Mouse (Mus musculus): ENCODE data around the gene Tmem216. TPM values are rescaled to one million over a fixed set of nuclear protein-coding genes. Genes with fewer than 3 reads are reported as not detected.

The Tmem216 gene
- polyA plus RNA-seq, 1 experiment from 2014 or later = 47.8 TPM

DNA sequence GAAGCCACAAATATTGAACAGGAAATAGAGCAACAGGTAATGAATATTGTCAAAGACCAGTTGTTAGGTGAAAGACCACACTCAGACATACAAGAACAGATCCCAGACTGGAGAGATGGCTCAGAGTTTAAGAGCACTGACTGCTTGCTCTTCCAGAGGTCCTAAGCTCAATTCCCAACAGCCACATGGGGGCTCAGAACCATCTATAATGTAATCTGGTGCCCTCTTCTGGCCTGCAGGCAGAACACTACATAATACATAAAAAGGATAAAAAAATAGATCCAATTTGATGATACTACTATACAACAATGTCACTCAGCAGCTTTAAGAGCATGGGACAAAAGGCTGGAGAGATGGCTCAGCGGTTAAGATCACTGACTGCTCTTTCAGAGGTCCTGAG lies 35.7 kb downstream of the Tmem216 start:
- Histone ChIP-seq H3K9ac (replicated peaks) (no peak overlapping the region), H3K4me3 (no peak overlapping the region), H3K4me1 (peaks cover 14% of the 10 kb centered on the region), H3K27ac (replicated peaks) (no peak overlapping the region), H3K4me2 (replicated peaks) (no peak overlapping the region), H3K27me3 (no peaks in the 10 kb centered on the region), H3K36me3 (peaks cover 16% of the 10 kb centered on the region), H3K9me3 (no peaks in the 10 kb centered on the region)
- WGBS = 58% methylated on average over 1 of the region's 1 CpGs
- ATAC-seq (replicated peaks) = no peak

GRCm38 (mm10) chr19:10510759-10511330 lies 45.2 kb downstream of the Tmem216 start:
- H3K4me3 ChIP-seq = no peak overlapping the region
- peaks cover 31% of the 10 kb centered on the region for H3K36me3 ChIP-seq
- H3K4me2 ChIP-seq (replicated peaks) = no peak overlapping the region
- H3K9ac ChIP-seq (replicated peaks) = no peak overlapping the region
- no peak for ATAC-seq (replicated peaks)
- no peaks in the 10 kb centered on the region for H3K4me1 ChIP-seq
- no peaks in the 10 kb centered on the region for H3K27me3 ChIP-seq
- H3K27ac ChIP-seq (replicated peaks) = no peak overlapping the region
- WGBS = 83% methylated on average over 6 of the region's 6 CpGs
- H3K9me3 ChIP-seq = no peaks in the 10 kb centered on the region

DNA sequence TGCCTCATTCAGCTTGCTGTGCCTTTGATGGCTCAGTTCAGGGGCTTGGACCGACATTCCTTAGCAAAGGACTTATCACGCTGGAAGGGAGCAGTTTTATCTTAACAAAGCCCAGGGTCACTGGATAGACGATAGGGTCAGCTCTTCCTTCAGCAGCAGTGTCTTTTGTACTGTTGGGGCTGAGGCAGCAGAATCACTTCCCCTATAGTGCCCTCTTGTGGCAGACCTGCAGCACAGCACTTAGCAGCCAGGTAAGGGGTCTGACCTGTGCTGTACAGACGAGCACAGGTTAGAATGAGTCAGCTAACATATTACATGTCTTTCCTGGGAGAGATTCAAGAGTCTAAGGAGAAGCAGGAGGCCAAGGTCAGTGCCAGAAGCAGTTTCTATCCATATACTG lies 53.5 kb downstream of the Tmem216 start:
- Histone ChIP-seq H3K9ac (replicated peaks) (no peak overlapping the region), H3K9me3 (no peaks in the 10 kb centered on the region), H3K4me2 (replicated peaks) (no peak overlapping the region), H3K27ac (replicated peaks) (no peak overlapping the region), H3K4me1 (no peaks in the 10 kb centered on the region), H3K27me3 (no peaks in the 10 kb centered on the region), H3K36me3 (peaks cover 29% of the 10 kb centered on the region), H3K4me3 (no peak overlapping the region)
- WGBS = 1% methylated on average over 4 of the region's 4 CpGs
- peak; percentile 69; the same call in 1 of the 2 replicates for ATAC-seq (replicated peaks)

DNA sequence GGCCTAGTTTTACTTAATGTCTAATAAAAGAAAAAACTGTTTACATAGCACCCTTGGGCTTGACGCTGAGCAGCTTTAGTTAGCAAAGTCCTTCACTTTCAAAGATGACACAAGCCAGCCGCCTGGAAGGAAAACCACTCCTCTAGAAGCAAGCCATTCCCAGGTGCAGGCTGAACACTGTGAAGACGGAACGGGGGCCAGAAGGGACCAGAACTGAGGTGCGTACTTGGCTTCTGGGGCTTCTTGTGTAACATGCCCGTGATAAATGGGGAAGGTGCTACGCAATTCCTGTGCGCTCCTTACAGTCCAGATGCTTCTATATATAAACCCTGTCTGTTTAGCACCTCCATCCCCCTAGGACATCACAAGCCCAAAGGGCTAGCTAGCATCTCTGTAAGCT lies 55.5 kb downstream of the Tmem216 start:
- ATAC-seq (replicated peaks) = no peak
- Histone ChIP-seq H3K27ac (replicated peaks) (no peak overlapping the region), H3K27me3 (no peaks in the 10 kb centered on the region), H3K36me3 (peaks cover 24% of the 10 kb centered on the region), H3K9me3 (no peaks in the 10 kb centered on the region), H3K9ac (replicated peaks) (no peak overlapping the region), H3K4me3 (no peak overlapping the region), H3K4me2 (replicated peaks) (no peak overlapping the region), H3K4me1 (no peaks in the 10 kb centered on the region)
- 96% methylated on average over 8 of the region's 8 CpGs for WGBS

DNA sequence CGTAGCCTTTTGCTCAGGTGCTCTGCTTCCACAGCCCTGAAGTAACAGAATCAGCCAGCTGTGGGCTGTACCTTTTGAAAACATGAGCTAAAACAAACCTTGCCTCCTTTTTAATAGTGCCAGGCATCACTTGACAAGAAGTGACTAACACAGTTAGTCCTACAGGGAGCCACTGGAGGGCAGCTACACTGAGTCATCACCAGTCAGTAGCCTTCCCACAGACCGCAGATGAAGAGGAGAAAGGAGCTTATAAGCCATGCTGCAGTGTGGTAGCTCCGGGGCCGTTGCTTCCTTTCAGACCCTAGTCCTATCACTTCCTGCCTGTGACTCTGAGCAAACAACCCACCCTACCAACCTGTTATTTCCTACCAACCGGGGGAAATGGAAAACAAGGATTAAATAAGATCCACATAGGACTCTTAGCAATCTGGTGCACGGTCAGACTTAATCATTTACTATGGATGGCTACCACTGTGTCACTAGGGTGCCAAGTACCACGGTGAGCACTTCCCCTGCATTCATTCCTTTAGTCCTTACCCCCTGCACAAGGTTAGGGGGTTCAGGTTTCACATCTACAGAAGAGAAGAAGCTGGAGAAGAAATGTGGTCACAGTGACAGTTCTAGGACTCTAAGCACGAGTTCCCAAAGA lies 58.4 kb downstream of the Tmem216 start:
- no peak for ATAC-seq (replicated peaks)
- Histone ChIP-seq H3K4me2 (replicated peaks) (no peak overlapping the region), H3K27me3 (no peaks in the 10 kb centered on the region), H3K4me3 (no peak overlapping the region), H3K9ac (replicated peaks) (no peak overlapping the region), H3K4me1 (no peaks in the 10 kb centered on the region), H3K9me3 (no peaks in the 10 kb centered on the region), H3K36me3 (peaks cover 17% of the 10 kb centered on the region), H3K27ac (replicated peaks) (no peak overlapping the region)
- 68% methylated on average over 8 of the region's 8 CpGs for WGBS

DNA sequence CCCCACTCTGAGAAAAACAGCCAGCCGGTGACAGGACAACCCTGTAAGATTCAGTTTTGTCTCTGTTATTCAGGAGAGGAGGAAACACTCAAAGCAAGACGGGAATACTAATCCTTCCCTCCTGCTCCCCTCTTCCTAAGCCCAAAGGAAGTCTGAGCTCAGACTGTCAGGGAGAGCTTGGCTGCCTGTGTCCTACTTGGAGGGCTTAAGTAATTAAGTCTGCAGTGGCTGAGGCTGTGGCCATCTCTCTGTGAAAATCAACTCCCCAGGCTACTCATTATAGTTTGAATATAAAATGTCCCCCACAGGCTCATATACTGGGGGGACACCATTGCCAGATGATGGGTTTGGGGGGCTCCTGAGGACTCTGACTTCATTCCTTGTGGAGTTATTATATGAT lies 59.1 kb downstream of the Tmem216 start:
- 39% methylated on average over 2 of the region's 2 CpGs for WGBS
- Histone ChIP-seq H3K27ac (replicated peaks) (no peak overlapping the region), H3K9me3 (no peaks in the 10 kb centered on the region), H3K9ac (replicated peaks) (no peak overlapping the region), H3K4me3 (no peak overlapping the region), H3K36me3 (peaks cover 16% of the 10 kb centered on the region), H3K4me1 (no peaks in the 10 kb centered on the region), H3K27me3 (no peaks in the 10 kb centered on the region), H3K4me2 (replicated peaks) (no peak overlapping the region)
- ATAC-seq (replicated peaks) = no peak

DNA sequence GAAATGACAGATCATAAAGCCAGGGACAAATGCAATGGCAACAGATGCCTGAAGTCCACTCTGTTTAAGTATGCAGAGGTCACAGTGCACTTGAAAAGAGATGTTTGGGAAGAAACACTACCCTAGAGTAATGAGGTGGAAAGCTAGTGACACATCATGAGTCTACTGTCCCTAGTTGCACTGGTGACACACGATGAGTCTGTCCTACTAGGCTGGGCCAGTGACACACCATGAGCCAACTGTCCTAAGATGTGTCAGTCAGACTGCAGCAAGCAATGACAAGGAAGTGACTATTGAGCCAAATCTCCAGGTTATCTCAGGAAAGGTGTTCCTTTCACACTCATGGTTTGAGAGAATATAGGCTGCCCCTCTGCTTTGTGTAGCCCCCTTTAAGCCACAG lies 60.4 kb downstream of the Tmem216 start:
- no peaks in the 10 kb centered on the region for H3K9me3 ChIP-seq
- no peak overlapping the region for H3K4me2 ChIP-seq (replicated peaks)
- H3K9ac ChIP-seq (replicated peaks) = no peak overlapping the region
- ATAC-seq (replicated peaks) = no peak
- no peak overlapping the region for H3K27ac ChIP-seq (replicated peaks)
- no peaks in the 10 kb centered on the region for H3K4me1 ChIP-seq
- H3K27me3 ChIP-seq = no peaks in the 10 kb centered on the region
- WGBS = 100% methylated on average over 1 of the region's 1 CpGs
- H3K4me3 ChIP-seq = no peak overlapping the region
- 0 out of 2 replicates have a peak, but pooled peaks cover 4% of the 10 kb centered on the region for H3K36me3 ChIP-seq

DNA sequence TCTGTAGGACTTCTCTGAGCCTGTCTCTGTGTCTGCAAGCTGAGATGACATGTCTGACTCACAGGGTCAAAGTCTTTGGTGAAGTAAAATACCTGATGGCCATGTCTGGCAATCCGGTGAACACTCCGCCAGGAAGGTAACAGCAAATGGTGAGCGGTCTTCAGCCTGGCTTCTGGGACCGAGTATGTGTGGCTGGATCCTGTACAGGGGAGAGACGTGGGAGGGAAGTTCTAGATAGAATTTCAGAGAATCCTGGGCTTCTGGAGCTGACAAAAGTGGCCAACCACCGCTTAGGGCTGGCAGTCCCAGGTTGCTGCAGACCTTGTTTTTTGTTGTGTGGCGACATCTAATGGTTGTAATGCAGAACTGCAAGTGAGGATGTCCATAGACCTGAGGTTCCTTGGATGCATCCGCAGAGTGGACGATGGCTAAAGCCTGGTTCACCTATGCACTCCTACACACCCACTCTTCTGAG lies 69.7 kb downstream of the Tmem216 start:
- WGBS = 24% methylated on average over 9 of the region's 9 CpGs
- no peak overlapping the region for H3K9ac ChIP-seq (replicated peaks)
- peaks cover 3% of the 10 kb centered on the region; the same call in 1 of the 2 replicates for H3K4me1 ChIP-seq
- peak; percentile 86 for ATAC-seq (replicated peaks)
- H3K36me3 ChIP-seq = no peaks in the 10 kb centered on the region
- no peak overlapping the region for H3K4me2 ChIP-seq (replicated peaks)
- no peaks in the 10 kb centered on the region for H3K9me3 ChIP-seq
- H3K4me3 ChIP-seq = no peak overlapping the region
- H3K27me3 ChIP-seq = 0 out of 2 replicates have a peak, but pooled peaks cover 4% of the 10 kb centered on the region
- no peak overlapping the region for H3K27ac ChIP-seq (replicated peaks)

Other genes with a start within 250 kb of the Tmem216 start
- 8.9 and 10.3 TPM in 2 replicates for gene Syt7, start 167.1 kb downstream of the Tmem216 start, polyA plus RNA-seq (2015; fragmentation: Nextera tagmentation; extraction: Ambion mirVana)
- gene Lrrc10b, start 98.8 kb downstream of the Tmem216 start, polyA plus RNA-seq (2015; fragmentation: Nextera tagmentation; extraction: Ambion mirVana) = 0.40 and 1.1 TPM in 2 replicates
- 1.5 and 3.0 TPM in 2 replicates for gene Ppp1r32, start 73.3 kb downstream of the Tmem216 start, polyA plus RNA-seq (2015; fragmentation: Nextera tagmentation; extraction: Ambion mirVana)
- gene Cpsf7, start 31.0 kb downstream of the Tmem216 start, polyA plus RNA-seq (2015; fragmentation: Nextera tagmentation; extraction: Ambion mirVana) = 51.6 and 52.6 TPM in 2 replicates
- gene Sdhaf2, start 30.1 kb downstream of the Tmem216 start, polyA plus RNA-seq (2015; fragmentation: Nextera tagmentation; extraction: Ambion mirVana) = 62.7 and 63.1 TPM in 2 replicates
- gene Cyb561a3, start 20.9 kb upstream of the Tmem216 start, polyA plus RNA-seq (2015; fragmentation: Nextera tagmentation; extraction: Ambion mirVana) = 18.8 and 21.3 TPM in 2 replicates
- gene Tmem138, start 21.1 kb upstream of the Tmem216 start, polyA plus RNA-seq (2015; fragmentation: Nextera tagmentation; extraction: Ambion mirVana) = 39.0 and 40.5 TPM in 2 replicates
- 264 and 270 TPM in 2 replicates for gene Ddb1, start 49.1 kb upstream of the Tmem216 start, polyA plus RNA-seq (2015; fragmentation: Nextera tagmentation; extraction: Ambion mirVana)
- 23.8 and 24.0 TPM in 2 replicates for gene Tkfc, start 49.4 kb upstream of the Tmem216 start, polyA plus RNA-seq (2015; fragmentation: Nextera tagmentation; extraction: Ambion mirVana)
- 0.38 and 0.39 TPM in 2 replicates for gene Vwce, start 78.0 kb upstream of the Tmem216 start, polyA plus RNA-seq (2015; fragmentation: Nextera tagmentation; extraction: Ambion mirVana)
- gene Pga5, start 121.8 kb upstream of the Tmem216 start, polyA plus RNA-seq (2015; fragmentation: Nextera tagmentation; extraction: Ambion mirVana) = not detected in 2 replicates
- 39.3 and 41.1 TPM in 2 replicates for gene Vps37c, start 132.5 kb upstream of the Tmem216 start, polyA plus RNA-seq (2015; fragmentation: Nextera tagmentation; extraction: Ambion mirVana)
- gene Cd5, start 182.8 kb upstream of the Tmem216 start, polyA plus RNA-seq (2015; fragmentation: Nextera tagmentation; extraction: Ambion mirVana) = 0.22 and 0.26 TPM in 2 replicates

Measured in forebrain, embryonic 15.5 days (tissue).